Mouse (Mus musculus) ES-Bruce4 (cell line): ENCODE measurements around the gene Ltbp2. TPM values are rescaled to one million over a fixed set of nuclear protein-coding genes. Genes with fewer than 3 reads are reported as not detected.

ENCODE experiments used
- H3K27ac ChIP-seq: 2 replicates; pipeline ENCODE4 v1.5.1; 2012; ENCODE audit warnings: low read length, inconsistent platforms; ENCODE audit not compliant: insufficient read depth
- H3K27me3 ChIP-seq: 2 replicates; pipeline ENCODE4 v1.6.1; 2012; ENCODE audit warnings: mild to moderate bottlenecking, low read length, inconsistent platforms; ENCODE audit not compliant: control insufficient read depth, poor library complexity, insufficient read depth, severe bottlenecking
- H3K36me3 ChIP-seq: 2 replicates; pipeline ENCODE4 v1.6.1; 2012; ENCODE audit warnings: inconsistent platforms, mild to moderate bottlenecking, low read length, moderate library complexity; ENCODE audit not compliant: control insufficient read depth, poor library complexity, insufficient read depth, severe bottlenecking
- H3K4me1 ChIP-seq: one replicate; pipeline ENCODE4 v1.8.1; 2011; ENCODE audit warnings: low read length; ENCODE audit not compliant: control insufficient read depth, insufficient read depth
- H3K4me3 ChIP-seq: 2 replicates; pipeline ENCODE4 v1.5.1; 2011; ENCODE audit warnings: low read depth, mild to moderate bottlenecking, low read length
- H3K9ac ChIP-seq: 2 replicates; pipeline ENCODE4 v1.6.1; 2012; ENCODE audit warnings: low read depth, mild to moderate bottlenecking, inconsistent platforms; ENCODE audit not compliant: poor library complexity, severe bottlenecking
- H3K9me3 ChIP-seq: replicated peaks from 2 replicates; pipeline ENCODE4 v1.6.1; 2012; ENCODE audit warnings: mild to moderate bottlenecking, low read length, inconsistent platforms; ENCODE audit not compliant: control insufficient read depth, poor library complexity, insufficient read depth, severe bottlenecking
- CTCF ChIP-seq: IDR thresholded peaks from one replicate; pipeline ENCODE4 v1.8.1; 2011; ENCODE audit warnings: low read depth, low read length
- EP300 ChIP-seq: IDR thresholded peaks from 2 replicates; pipeline ENCODE4 v1.6.1; 2011; ENCODE audit warnings: low read depth, low read length; ENCODE audit not compliant: insufficient read depth
- POLR2A ChIP-seq: IDR thresholded peaks from one replicate; pipeline ENCODE4 v1.8.1; 2011; ENCODE audit warnings: low read length; ENCODE audit not compliant: insufficient read depth
- polyA plus RNA-seq: library from polyadenylated mRNA; stranded (reverse); fragments of >200 nt; gene quantifications from 2 replicates; pipeline ENCODE4 v1.2.4, GENCODE M21; 2011; ENCODE audit warnings: low read depth; ENCODE audit not compliant: missing spikeins, insufficient read depth, insufficient read length

The Ltbp2 gene
- polyA plus RNA-seq, 1 experiment = 1.9 TPM

DNA sequence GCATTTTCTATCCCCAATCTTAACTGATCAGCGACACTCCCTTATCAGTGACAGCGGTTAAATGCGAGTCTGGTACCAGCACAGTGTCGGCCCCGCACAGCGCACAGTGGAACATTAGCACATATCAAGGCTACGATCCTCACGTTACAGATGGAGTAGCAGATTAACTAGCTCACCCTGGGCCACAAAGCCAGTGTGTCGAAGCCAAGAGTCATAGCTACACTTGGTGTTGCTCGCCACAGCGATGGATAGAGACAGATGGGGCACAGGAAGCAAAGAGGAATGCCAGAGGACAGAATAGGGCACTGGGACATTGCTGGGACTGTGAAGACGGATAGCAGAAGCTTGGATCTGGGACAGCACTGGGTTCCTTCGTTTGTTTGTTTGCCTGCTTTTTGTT, 69.0 kb downstream of the Ltbp2 start:
- Histone ChIP-seq H3K27ac (no peak overlapping the region), H3K36me3 (no peaks in the 10 kb centered on the region), H3K4me1 (no peaks in the 10 kb centered on the region), H3K9me3 (no peaks in the 10 kb centered on the region), H3K9ac (no peak overlapping the region), H3K4me3 (no peak overlapping the region), H3K27me3 (no peaks in the 10 kb centered on the region)
- TF ChIP-seq EP300 (no peak), POLR2A (no peak), CTCF (no peak)

DNA sequence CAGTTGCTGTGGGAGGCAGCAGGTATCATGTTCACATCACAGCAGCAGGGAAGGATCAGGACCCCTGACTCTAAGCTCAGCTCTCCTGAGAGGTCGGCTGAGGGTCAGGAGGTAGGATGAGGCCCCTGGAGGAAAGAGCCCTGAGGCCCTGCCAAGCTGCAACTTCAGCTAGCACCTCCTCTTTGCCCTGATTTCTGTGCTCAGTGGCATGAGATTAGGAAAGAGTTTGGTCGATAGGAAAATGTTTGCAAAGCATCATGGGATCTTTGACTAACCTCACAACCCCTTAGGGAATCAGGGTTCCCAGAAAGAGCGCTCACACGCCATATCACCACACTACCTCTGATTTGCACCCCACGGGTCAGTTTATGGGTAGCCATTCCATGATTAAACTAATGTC, 69.6 kb downstream of the Ltbp2 start:
- Histone ChIP-seq H3K36me3 (no peaks in the 10 kb centered on the region), H3K9me3 (no peaks in the 10 kb centered on the region), H3K27ac (no peak overlapping the region)

DNA sequence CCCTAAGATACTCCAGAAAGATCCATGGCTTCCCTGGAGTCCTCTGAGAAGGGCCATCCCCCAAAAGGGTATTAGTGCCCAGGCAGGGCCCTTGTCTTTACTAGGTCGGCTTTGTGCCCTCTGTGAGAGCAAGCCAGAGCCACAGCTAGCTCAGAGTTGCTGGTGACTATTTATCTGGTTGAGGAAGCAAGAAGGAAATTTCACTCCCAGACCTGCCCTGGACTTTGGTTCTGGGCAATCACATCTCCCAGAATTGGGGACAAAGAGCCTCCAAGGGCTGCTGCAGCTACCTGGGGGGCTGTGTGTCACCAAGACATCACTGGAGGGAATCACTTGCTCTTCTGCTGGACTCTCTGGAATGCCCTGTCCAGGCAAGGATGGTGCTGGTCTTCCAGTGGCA, 70.3 kb downstream of the Ltbp2 start:
- Histone ChIP-seq H3K9me3 (no peaks in the 10 kb centered on the region), H3K4me1 (no peaks in the 10 kb centered on the region), H3K9ac (no peak overlapping the region), H3K27ac (no peak overlapping the region), H3K36me3 (no peaks in the 10 kb centered on the region), H3K4me3 (no peak overlapping the region), H3K27me3 (no peaks in the 10 kb centered on the region)
- TF ChIP-seq EP300 (no peak), POLR2A (no peak), CTCF (no peak)

More for the DNA sequence above, 69.6 kb downstream of the Ltbp2 start:
- TF ChIP-seq EP300 = no peak
- TF ChIP-seq POLR2A = no peak
- no peak for TF ChIP-seq CTCF
- Histone ChIP-seq H3K4me3 (no peak overlapping the region), H3K4me1 (no peaks in the 10 kb centered on the region), H3K27me3 (no peaks in the 10 kb centered on the region), H3K9ac (no peak overlapping the region)

DNA sequence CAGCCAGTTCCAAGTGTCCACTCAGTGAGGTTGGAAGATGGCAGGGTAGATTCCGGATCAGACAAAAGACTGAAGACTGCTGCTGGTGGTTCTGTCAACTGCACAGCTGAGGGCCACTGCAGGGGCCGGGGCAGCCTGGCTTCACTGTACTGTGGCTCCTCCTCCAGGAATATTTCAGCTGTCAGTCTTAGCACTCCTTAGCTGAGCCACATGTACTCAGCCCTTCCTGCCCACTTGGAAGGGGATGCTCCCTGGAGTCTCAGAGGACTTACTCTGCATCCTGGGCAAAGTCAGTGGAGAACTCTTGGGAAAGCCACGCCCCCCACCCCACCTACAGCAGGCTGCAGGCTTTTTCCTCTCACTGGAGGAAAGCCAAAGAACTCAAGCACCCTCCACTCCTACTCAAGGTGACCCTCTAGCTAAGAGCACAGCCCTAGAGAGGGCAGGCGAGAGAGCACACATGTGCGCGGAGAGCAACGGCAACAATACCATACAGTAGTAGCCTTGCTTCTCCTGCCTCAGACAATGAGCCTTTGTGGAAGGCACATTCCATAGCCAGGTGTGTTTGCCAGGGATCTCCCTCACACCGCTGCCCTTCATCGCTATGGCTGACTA, 71.0 kb downstream of the Ltbp2 start:
- no peak overlapping the region for H3K27ac ChIP-seq
- H3K36me3 ChIP-seq = no peaks in the 10 kb centered on the region
- H3K9ac ChIP-seq = no peak overlapping the region
- no peaks in the 10 kb centered on the region for H3K9me3 ChIP-seq
- H3K4me3 ChIP-seq = no peak overlapping the region
- no peaks in the 10 kb centered on the region for H3K27me3 ChIP-seq
- TF ChIP-seq EP300 (no peak), POLR2A (no peak), CTCF (no peak)
- no peaks in the 10 kb centered on the region for H3K4me1 ChIP-seq

DNA sequence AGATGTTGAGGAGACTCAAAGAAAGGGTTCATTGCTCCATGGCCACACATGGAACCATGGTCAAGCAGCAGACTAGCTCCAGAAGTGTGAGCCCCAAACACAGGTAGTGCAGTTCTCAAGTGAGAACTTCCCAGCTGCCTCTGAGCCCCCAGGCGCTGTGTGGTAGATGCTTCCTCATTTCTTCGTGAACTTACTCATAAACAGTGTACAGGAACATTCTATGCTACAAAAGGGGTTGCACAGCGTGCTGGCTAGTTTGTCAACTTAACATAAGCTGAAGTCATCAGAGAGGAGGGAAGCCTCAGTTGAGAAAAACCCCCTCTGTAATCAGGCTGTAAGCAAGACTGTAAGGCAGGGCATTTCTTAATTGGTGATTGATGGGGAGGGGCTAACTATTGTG, 73.7 kb downstream of the Ltbp2 start:
- Histone ChIP-seq H3K27me3 (no peaks in the 10 kb centered on the region), H3K4me1 (no peaks in the 10 kb centered on the region), H3K36me3 (no peaks in the 10 kb centered on the region), H3K4me3 (no peak overlapping the region), H3K9ac (no peak overlapping the region), H3K9me3 (no peaks in the 10 kb centered on the region), H3K27ac (no peak overlapping the region)
- no peak for TF ChIP-seq POLR2A
- TF ChIP-seq CTCF = no peak
- TF ChIP-seq EP300 = no peak

DNA sequence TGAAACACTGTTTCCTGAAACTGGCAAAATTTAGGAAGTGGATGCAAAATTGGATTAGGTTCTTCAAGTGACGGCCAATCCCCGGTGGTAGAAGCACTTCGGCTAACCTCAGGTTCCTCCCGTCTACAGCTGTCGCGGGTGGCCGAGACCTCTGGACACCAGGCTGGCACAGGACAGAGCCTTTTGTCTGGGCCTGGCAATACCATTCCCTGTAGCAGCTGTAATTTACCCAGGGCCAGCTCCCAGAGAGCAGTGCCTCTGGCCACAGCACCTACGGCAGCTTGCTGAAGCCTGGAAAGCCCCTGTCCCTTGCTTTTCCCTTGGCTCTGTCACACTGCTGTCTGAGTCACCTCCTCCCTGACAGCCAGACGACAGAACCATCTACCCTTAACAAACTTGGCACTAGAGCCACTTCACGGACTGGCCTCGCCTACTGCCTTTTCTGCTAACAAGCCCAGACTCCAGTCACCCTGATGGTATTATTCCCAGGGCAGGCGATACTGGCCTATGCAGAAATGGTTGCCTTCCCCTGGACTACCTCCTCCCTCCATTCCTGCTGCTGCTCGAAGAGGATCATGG, 74.7 kb downstream of the Ltbp2 start:
- TF ChIP-seq CTCF (no peak), POLR2A (no peak), EP300 (no peak)
- Histone ChIP-seq H3K4me3 (no peak overlapping the region), H3K27ac (no peak overlapping the region), H3K4me1 (no peaks in the 10 kb centered on the region), H3K9me3 (no peaks in the 10 kb centered on the region), H3K27me3 (no peaks in the 10 kb centered on the region), H3K36me3 (no peaks in the 10 kb centered on the region), H3K9ac (no peak overlapping the region)
